32 mouse cellular contexts compared by ENCODE assay signal in the genomic region with DNA sequence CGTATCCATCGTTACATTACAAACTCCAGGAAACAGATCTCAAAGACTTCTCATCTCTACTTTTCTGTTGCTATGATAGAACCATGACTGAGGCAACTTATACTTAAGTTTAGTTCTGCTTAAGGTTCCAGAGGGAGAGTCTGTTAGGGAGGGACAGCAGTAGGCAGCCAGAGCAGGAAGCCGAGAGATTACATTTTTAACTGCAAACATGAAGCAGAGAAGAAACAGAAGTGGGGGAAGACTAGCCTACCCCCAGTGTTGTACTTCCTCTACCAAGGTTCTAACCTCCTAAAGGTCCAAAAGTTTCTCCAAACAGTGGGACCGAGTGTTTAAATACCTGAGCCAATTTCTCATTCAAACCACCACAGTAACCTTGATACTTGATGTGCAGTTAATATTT. TPM values are rescaled to one million over a fixed set of nuclear protein-coding genes. Genes with fewer than 3 reads are reported as not detected.
"Had no signal": no experiment of that assay in that cellular context is flagged by ENCODE, and none has a peak within 500 bp of the region (broad histone marks: within the 10 kb centered on the region; RNA-seq: fewer than 3 reads in every experiment).

No protein-coding gene starts in this region.

- H3K36me3 ChIP-seq: limb, embryonic 10.5 days; limb, embryonic 12.5 days; limb, embryonic 13.5 days; limb, embryonic 15.5 days; liver, embryonic 12.5 days; liver, embryonic 13.5 days; liver, embryonic 15.5 days; lung, embryonic 15.5 days; midbrain, embryonic 10.5 days; midbrain, embryonic 12.5 days; midbrain, embryonic 13.5 days; midbrain, embryonic 15.5 days; neural tube, embryonic 12.5 days had no signal

- DNase-seq: left cerebral cortex, postnatal 4 days; liver; liver, embryonic 13.5 days; liver, postnatal 0 days; lung, adult 18-20 months; lung, adult 2 months; lung, embryonic 14.5 days; lung, postnatal 10 days; lung, postnatal 14 days; lung, postnatal 36 days; lung, postnatal 4 days; midbrain, embryonic 14.5 days had no signal

- H3K4me3 ChIP-seq: limb, embryonic 10.5 days; limb, embryonic 12.5 days; limb, embryonic 13.5 days; limb, embryonic 15.5 days; liver, embryonic 12.5 days; liver, embryonic 13.5 days; liver, embryonic 15.5 days; lung, embryonic 15.5 days; megakaryocyte, embryonic 14.5 days; midbrain, embryonic 10.5 days; midbrain, embryonic 12.5 days; midbrain, embryonic 13.5 days; midbrain, embryonic 15.5 days; myocyte; neural tube, embryonic 12.5 days had no signal

- H3K27me3 ChIP-seq: limb, embryonic 12.5 days; limb, embryonic 13.5 days; limb, embryonic 15.5 days; liver, embryonic 12.5 days; liver, embryonic 13.5 days; liver, embryonic 15.5 days; lung, embryonic 15.5 days; midbrain, embryonic 12.5 days; midbrain, embryonic 13.5 days; midbrain, embryonic 15.5 days; neural tube, embryonic 12.5 days had no signal

- H3K9me3 ChIP-seq: limb, embryonic 10.5 days; limb, embryonic 12.5 days; limb, embryonic 13.5 days; limb, embryonic 15.5 days; liver, embryonic 12.5 days; liver, embryonic 13.5 days; liver, embryonic 15.5 days; lung, embryonic 15.5 days; megakaryocyte, embryonic 14.5 days; midbrain, embryonic 10.5 days; midbrain, embryonic 12.5 days; midbrain, embryonic 13.5 days; midbrain, embryonic 15.5 days; neural tube, embryonic 12.5 days had no signal

- H3K27ac ChIP-seq: limb, embryonic 10.5 days; limb, embryonic 12.5 days; limb, embryonic 13.5 days; limb, embryonic 15.5 days; liver, embryonic 12.5 days; liver, embryonic 13.5 days; liver, embryonic 14.5 days; liver, embryonic 15.5 days; lung, embryonic 15.5 days; macrophage; midbrain, embryonic 10.5 days; midbrain, embryonic 12.5 days; midbrain, embryonic 13.5 days; midbrain, embryonic 15.5 days; neural tube, embryonic 12.5 days had no signal

- H3K9ac ChIP-seq: limb, embryonic 12.5 days; limb, embryonic 13.5 days; limb, embryonic 15.5 days; liver, embryonic 12.5 days; liver, embryonic 13.5 days; liver, embryonic 14.5 days; liver, embryonic 15.5 days; liver, postnatal 0 days; lung, embryonic 14.5 days; lung, embryonic 15.5 days; midbrain, embryonic 12.5 days; midbrain, embryonic 13.5 days; midbrain, embryonic 15.5 days; neural tube, embryonic 12.5 days had no signal

- H3K4me1 ChIP-seq: limb, embryonic 15.5 days; lung, embryonic 15.5 days; megakaryocyte, embryonic 14.5 days; midbrain, embryonic 10.5 days; midbrain, embryonic 12.5 days; midbrain, embryonic 13.5 days; midbrain, embryonic 15.5 days; neural tube, embryonic 12.5 days had no signal

RNA-seq across cellular contexts. Expression of gene Trpm6, which starts 13.9 kb away (rescaled TPM):
- total RNA-seq: megakaryocyte progenitor cell, adult 5-6 weeks; megakaryocyte, adult 5-6 weeks; megakaryocyte-erythroid progenitor cell, adult 5-6 weeks; monocyte, adult 5-6 weeks had no signal
- polyA plus RNA-seq: liver, embryonic 12.5 days; macrophage had no signal
